Mouse (Mus musculus) lung, adult 18-20 months (tissue): ENCODE measurements around the gene Pga5.
A peak's percentile ranks its signal among the peaks of the same experiment; 100 is the strongest.

Experiments
- DNase-seq, 2 experiments: peaks; one replicate each; pipeline ENCODE4 v3.0.0; 2022; ENCODE audit warnings: mixed read lengths in 2 of 2

The Pga5 gene

GRCm38 (mm10) chr19:10661919-10662318 lies 16.0 kb downstream of the Pga5 start:
- DNase-seq = no peak

- DNase-seq = no peak
These were observed 16.5 kb downstream of the Pga5 start for GRCm38 (mm10) chr19:10661373-10661772.

- DNase-seq = no peak
These were observed 19.5 kb downstream of the Pga5 start for GRCm38 (mm10) chr19:10658406-10658805.

GRCm38 (mm10) chr19:10657742-10658141 lies 20.1 kb downstream of the Pga5 start:
- DNase-seq = no peak

GRCm38 (mm10) chr19:10656058-10656457 lies 21.8 kb downstream of the Pga5 start:
- no peak for DNase-seq

- DNase-seq = no peak
These were observed 29.7 kb downstream of the Pga5 start for GRCm38 (mm10) chr19:10648156-10648555.

GRCm38 (mm10) chr19:10645616-10646015 lies 32.3 kb downstream of the Pga5 start:
- DNase-seq = no peak

GRCm38 (mm10) chr19:10640589-10641378 lies 37.1 kb downstream of the Pga5 start:
- no peak for DNase-seq

GRCm38 (mm10) chr19:10640080-10640479 lies 37.8 kb downstream of the Pga5 start:
- DNase-seq = no peak

GRCm38 (mm10) chr19:10637840-10638239 lies 40.0 kb downstream of the Pga5 start:
- DNase-seq = no peak

- DNase-seq = peak in 1 of 2 experiments; percentile 31
These were observed 43.0 kb downstream of the Pga5 start for GRCm38 (mm10) chr19:10634872-10635318.

- peak; percentile 10 to 18 for DNase-seq
These were observed 43.6 kb downstream of the Pga5 start, which contains the start of gene Vwce for GRCm38 (mm10) chr19:10634106-10634871. TSS of gene Vwce (plus strand) at chr19:10634213.
